Mouse (Mus musculus) testis, adult 2 months (tissue): ENCODE measurements at regions not wholly inside any gene's neighbourhood (a gene's known extent, or its start where the extent isn't known, plus 50 kb on each side); places are given as distances from the start of the nearest gene placed in this dataset.
"Not testable (repeated sequence)": the region's sequence is repeated elsewhere in the genome, so short reads cannot be mapped to it uniquely, and the experiment has no call there.

Source experiments
- H3K27ac ChIP-seq: fragments of 200-500 bp; 2 replicates; pipeline ENCODE4 v1.5.1; 2012; ENCODE audit warnings: low read depth, low read length; ENCODE audit not compliant: control insufficient read depth, insufficient read depth
- H3K27me3 ChIP-seq: fragments of 200-500 bp; 2 replicates; pipeline ENCODE4 v1.6.1; 2012; ENCODE audit warnings: mild to moderate bottlenecking, low read length, moderate library complexity; ENCODE audit not compliant: control insufficient read depth, insufficient read depth
- H3K36me3 ChIP-seq: fragments of 200-500 bp; 2 replicates; pipeline ENCODE4 v1.6.1; 2012; ENCODE audit warnings: mild to moderate bottlenecking, low read length; ENCODE audit not compliant: control insufficient read depth, insufficient read depth
- H3K4me1 ChIP-seq: fragments of 200-500 bp; 2 replicates; pipeline ENCODE4 v1.6.1; 2012; ENCODE audit warnings: low read length; ENCODE audit not compliant: control insufficient read depth, insufficient read depth
- H3K4me3 ChIP-seq: fragments of 200-500 bp; 2 replicates; pipeline ENCODE4 v1.5.1; 2012; ENCODE audit warnings: low read depth, mild to moderate bottlenecking, low read length, moderate library complexity, mixed read lengths; ENCODE audit not compliant: control insufficient read depth
- CTCF ChIP-seq: fragments of 200-500 bp; IDR thresholded peaks from 2 replicates; pipeline ENCODE4 v1.5.1; 2012; ENCODE audit warnings: low read depth, mild to moderate bottlenecking, inconsistent platforms, low read length, moderate library complexity; ENCODE audit not compliant: control insufficient read depth, insufficient read depth, insufficient replicate concordance
- POLR2A ChIP-seq: fragments of 200-500 bp; IDR thresholded peaks from 2 replicates; pipeline ENCODE4 v1.6.1; 2012; ENCODE audit warnings: low read depth, mild to moderate bottlenecking, inconsistent platforms, low read length, moderate library complexity; ENCODE audit not compliant: control insufficient read depth

GRCm38 (mm10) chr17:74138517-74138916, 90.8 kb upstream of the Srd5a2 start:
- H3K4me1 ChIP-seq, H3K27me3 ChIP-seq, H3K27ac ChIP-seq, H3K4me3 ChIP-seq, H3K36me3 ChIP-seq: not testable (repeated sequence)

DNA sequence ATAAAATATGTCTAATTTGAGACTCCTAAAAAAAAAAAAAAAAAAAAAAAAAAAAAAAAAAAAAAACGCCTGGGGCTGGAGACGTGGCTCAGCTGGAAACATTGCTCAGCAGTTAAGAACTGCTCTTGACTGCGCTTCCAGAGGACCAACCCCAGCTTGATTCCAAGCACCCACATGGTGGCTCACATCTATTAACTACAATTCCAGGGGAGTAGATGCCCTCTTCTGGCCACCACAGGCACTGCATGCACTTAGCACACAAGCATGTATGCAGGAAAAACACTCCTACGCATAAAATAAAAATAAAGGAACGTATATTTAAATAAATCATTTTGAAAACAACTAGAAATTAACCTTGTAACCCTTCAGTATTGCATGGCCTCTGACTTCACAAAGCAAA, 87.3 kb upstream of the Srd5a2 start:
- Histone ChIP-seq H3K4me3 (no peak overlapping the region), H3K36me3 (no peaks in the 10 kb centered on the region), H3K27me3 (no peaks in the 10 kb centered on the region), H3K27ac (no peak overlapping the region), H3K4me1 (no peaks in the 10 kb centered on the region)
- TF ChIP-seq POLR2A = no peak
- peak; percentile 29; the same call in 1 of the 2 replicates for TF ChIP-seq CTCF

- no peak overlapping the region for H3K4me3 ChIP-seq
- no peaks in the 10 kb centered on the region for H3K4me1 ChIP-seq
- H3K36me3 ChIP-seq = no peaks in the 10 kb centered on the region
- H3K27me3 ChIP-seq = no peaks in the 10 kb centered on the region
- no peak overlapping the region for H3K27ac ChIP-seq
- no peak for TF ChIP-seq POLR2A
- no peak for TF ChIP-seq CTCF
Measured at GRCm38 (mm10) chr17:74131534-74131933, 83.8 kb upstream of the Srd5a2 start.

- TF ChIP-seq CTCF = no peak
- TF ChIP-seq POLR2A = no peak
- Histone ChIP-seq H3K27ac (no peak overlapping the region), H3K4me1 (no peaks in the 10 kb centered on the region), H3K4me3 (no peak overlapping the region), H3K36me3 (no peaks in the 10 kb centered on the region), H3K27me3 (no peaks in the 10 kb centered on the region)
Measured at GRCm38 (mm10) chr17:74122944-74123343, 75.2 kb upstream of the Srd5a2 start.

- Histone ChIP-seq H3K36me3 (no peaks in the 10 kb centered on the region), H3K4me1 (no peaks in the 10 kb centered on the region), H3K4me3 (no peak overlapping the region), H3K27me3 (no peaks in the 10 kb centered on the region), H3K27ac (no peak overlapping the region)
- no peak for TF ChIP-seq CTCF
- TF ChIP-seq POLR2A = no peak
Measured at GRCm38 (mm10) chr17:74120969-74121368, 73.3 kb upstream of the Srd5a2 start.
